ENCODE assay signal across 10 mouse cellular contexts in the genomic region with DNA sequence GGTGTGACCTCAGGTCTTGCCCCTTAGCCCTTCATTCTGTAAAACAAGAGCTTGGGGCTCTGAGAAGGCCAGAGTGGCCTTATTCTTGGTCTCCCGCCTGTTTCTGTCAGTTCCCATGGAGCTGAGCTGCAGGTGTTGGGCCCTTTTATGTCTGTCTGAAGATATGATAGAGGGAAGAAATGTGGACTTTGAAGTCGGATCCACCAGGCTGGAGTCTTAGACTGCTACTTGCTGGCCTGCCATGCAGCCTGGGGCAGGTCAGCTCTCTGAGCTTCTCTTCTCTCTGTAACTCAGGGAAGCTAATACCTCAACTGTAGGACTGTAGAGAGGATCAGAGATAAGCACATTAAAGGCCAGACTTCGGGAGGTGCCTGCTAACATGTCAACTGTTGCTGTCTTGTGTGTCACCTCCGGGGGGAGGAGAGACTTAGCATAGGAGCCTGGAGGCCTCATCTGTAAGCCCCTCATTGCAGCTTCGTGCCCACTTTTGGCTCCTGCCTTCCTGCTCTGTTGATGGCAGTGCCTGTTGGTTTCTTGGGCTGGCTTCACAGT.
A peak's percentile ranks its signal among the peaks of the same experiment; 100 is the strongest.
DNase-seq lines count a peak whose midpoint lies in the region; ATAC-seq lines count a peak whose summit lies in the region.
"Had no signal": no experiment of that assay in that cellular context is flagged by ENCODE, and none has a peak within 500 bp of the region (broad histone marks: within the 10 kb centered on the region; RNA-seq: fewer than 3 reads in every experiment).

No protein-coding gene starts in this region.

- H3K9me3 ChIP-seq in midbrain, embryonic 10.5 days (replicated peaks) = no peaks in the 10 kb centered on the region
- H3K9me3 ChIP-seq in midbrain, embryonic 11.5 days (ENCODE audit: control insufficient read depth, low read length) = no peaks in the 10 kb centered on the region
- no peaks in the 10 kb centered on the region for H3K9me3 ChIP-seq in hindbrain, embryonic 15.5 days
- H3K9me3 ChIP-seq in liver, embryonic 13.5 days (replicated peaks) = no peaks in the 10 kb centered on the region
- H3K9me3 ChIP-seq: megakaryocyte, embryonic 14.5 days had no signal

- H3K4me1 ChIP-seq in midbrain, embryonic 10.5 days = peaks cover 72% of the 10 kb centered on the region
- peaks cover 25% of the 10 kb centered on the region for H3K4me1 ChIP-seq in midbrain, embryonic 11.5 days (ENCODE audit: control insufficient read depth, insufficient read depth, low read length)
- peaks cover 75% of the 10 kb centered on the region for H3K4me1 ChIP-seq in hindbrain, embryonic 15.5 days (replicated peaks)
- peaks cover 100% of the 10 kb centered on the region for H3K4me1 ChIP-seq in liver, embryonic 13.5 days (replicated peaks)

- peaks cover 19% of the 10 kb centered on the region for H3K36me3 ChIP-seq in midbrain, embryonic 10.5 days
- H3K36me3 ChIP-seq in midbrain, embryonic 11.5 days (ENCODE audit: control insufficient read depth, insufficient read depth, low read length) = no peaks in the 10 kb centered on the region
- no peaks in the 10 kb centered on the region for H3K36me3 ChIP-seq in hindbrain, embryonic 15.5 days
- H3K36me3 ChIP-seq in liver, embryonic 13.5 days = peaks cover 13% of the 10 kb centered on the region

- WGBS in midbrain, embryonic 10.5 days = 70% methylated on average over 5 of the region's 5 CpGs
- WGBS in midbrain, embryonic 11.5 days = 64% methylated on average over 5 of the region's 5 CpGs
- 65% methylated on average over 5 of the region's 5 CpGs for WGBS in hindbrain, embryonic 15.5 days
- WGBS in liver, embryonic 13.5 days (ENCODE audit: insufficient replicate concordance) = 40% methylated on average over 5 of the region's 5 CpGs

- H3K27ac ChIP-seq in midbrain, embryonic 10.5 days (replicated peaks) = peak overlapping the region; percentile 53; the same call in 1 of the 2 replicates
- H3K27ac ChIP-seq in midbrain, embryonic 11.5 days (ENCODE audit: low read depth, low read length) = no peak overlapping the region
- peak overlapping the region; percentile 47; the same call in 1 of the 2 replicates for H3K27ac ChIP-seq in hindbrain, embryonic 15.5 days (replicated peaks)
- H3K27ac ChIP-seq in liver, embryonic 13.5 days = peak overlapping the region; percentile 81

- H3K4me2 ChIP-seq in midbrain, embryonic 11.5 days = no peak overlapping the region
- no peak overlapping the region for H3K4me2 ChIP-seq in hindbrain, embryonic 15.5 days
- H3K4me2 ChIP-seq in liver, embryonic 13.5 days = peak overlapping the region; percentile 12

- no peak for DNase-seq in midbrain, embryonic 10.5 days (ENCODE audit: low spot score)
- no peak for DNase-seq in midbrain, embryonic 11.5 days (ENCODE audit: low spot score, missing footprints)
- peak; percentile 26 for DNase-seq in liver, embryonic 13.5 days
- peak; percentile 39 for DNase-seq in retina, embryonic 14.5 days (ENCODE audit: low spot score)
- no peak for DNase-seq in right cerebral cortex, adult 2 months (ENCODE audit: low spot score in 2 of 2)
- DNase-seq in right cerebral cortex, postnatal 36 days (ENCODE audit: low spot score in 2 of 2) = no peak
- DNase-seq: adrenal gland, postnatal 36 days; right cerebral cortex, postnatal 14 days had no signal

- H3K4me3 ChIP-seq in midbrain, embryonic 10.5 days = no peak overlapping the region
- H3K4me3 ChIP-seq in midbrain, embryonic 11.5 days (ENCODE audit: low read depth, low read length) = no peak overlapping the region
- no peak overlapping the region for H3K4me3 ChIP-seq in hindbrain, embryonic 15.5 days
- no peak overlapping the region for H3K4me3 ChIP-seq in liver, embryonic 13.5 days (replicated peaks)
- H3K4me3 ChIP-seq: megakaryocyte, embryonic 14.5 days had no signal

- H3K9ac ChIP-seq in midbrain, embryonic 11.5 days (ENCODE audit: low read length) = no peak overlapping the region
- H3K9ac ChIP-seq in hindbrain, embryonic 15.5 days = no peak overlapping the region
- H3K9ac ChIP-seq in liver, embryonic 13.5 days = peak overlapping the region; percentile 44

- H3K27me3 ChIP-seq in midbrain, embryonic 10.5 days (ENCODE audit: low read depth, poor library complexity, severe bottlenecking) = no peaks in the 10 kb centered on the region
- H3K27me3 ChIP-seq in midbrain, embryonic 11.5 days (ENCODE audit: control insufficient read depth, insufficient read depth, low read length) = no peaks in the 10 kb centered on the region
- no peaks in the 10 kb centered on the region for H3K27me3 ChIP-seq in hindbrain, embryonic 15.5 days
- H3K27me3 ChIP-seq in liver, embryonic 13.5 days = no peaks in the 10 kb centered on the region
- H3K27me3 ChIP-seq: megakaryocyte, embryonic 14.5 days had no signal

- no peak for ATAC-seq in midbrain, embryonic 11.5 days (ENCODE audit: low FRiP score)
- no peak for ATAC-seq in hindbrain, embryonic 15.5 days (ENCODE audit: low FRiP score, low read depth)
- peak; percentile 66 for ATAC-seq in liver, embryonic 13.5 days (ENCODE audit: low read depth)

Comparison
In these comparisons a context has a peak if more than half of its experiments do, and no peak if none do; other contexts are left out.
1. DNase-seq: peak in liver, embryonic 13.5 days (single experiment) and retina, embryonic 14.5 days (single experiment); none in midbrain, embryonic 10.5 days (single experiment), midbrain, embryonic 11.5 days (single experiment), right cerebral cortex, adult 2 months (0 of 2) and right cerebral cortex, postnatal 36 days (0 of 2).